Mouse (Mus musculus) retina, postnatal 1 day (tissue): ENCODE results near the gene Pmepa1.

Source experiments
- DNase-seq: peaks from one replicate; pipeline ENCODE4 v3.0.0-alpha.2; 2012

Pmepa1 gene

DNA sequence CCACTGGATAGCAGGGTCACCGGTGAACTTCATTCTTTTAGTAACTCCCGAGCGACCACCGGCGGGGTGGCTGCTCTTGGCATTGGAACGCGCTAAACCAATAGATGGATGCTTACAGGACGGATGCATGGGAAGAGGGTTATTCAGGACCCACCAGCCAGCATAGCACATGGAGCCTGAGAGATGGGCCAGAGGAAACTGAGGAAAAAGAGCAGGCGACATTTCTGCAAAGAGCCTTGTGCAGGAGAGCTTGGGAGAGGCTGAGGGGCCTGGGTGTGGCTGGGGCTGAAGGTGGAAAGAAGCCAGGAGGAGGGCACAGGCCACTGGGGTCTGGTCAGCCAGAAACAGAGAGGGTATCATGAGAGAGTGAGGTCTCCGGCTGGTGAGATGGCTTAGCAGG lies 93.0 kb downstream of the Pmepa1 start:
- no peak for DNase-seq

DNA sequence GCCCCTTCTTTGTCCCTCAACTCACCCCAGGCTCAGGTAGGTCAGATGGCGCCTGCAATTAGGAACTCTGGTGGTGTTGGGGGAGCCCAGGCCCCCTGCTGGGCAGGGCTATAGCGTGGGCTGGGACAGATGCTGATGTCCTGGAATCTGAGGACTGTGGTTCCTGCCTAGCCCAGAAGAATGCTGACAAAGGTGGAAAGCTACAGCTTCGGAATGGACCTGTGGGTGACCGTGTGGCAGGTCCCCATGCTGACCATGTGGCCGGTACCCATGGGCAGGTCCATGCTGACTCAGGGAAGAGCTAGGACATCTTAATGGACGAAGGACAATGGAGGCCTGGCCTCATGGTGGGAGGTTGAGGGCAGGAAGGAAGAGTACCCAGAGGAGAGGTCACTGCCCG lies 93.5 kb downstream of the Pmepa1 start:
- no peak for DNase-seq

DNA sequence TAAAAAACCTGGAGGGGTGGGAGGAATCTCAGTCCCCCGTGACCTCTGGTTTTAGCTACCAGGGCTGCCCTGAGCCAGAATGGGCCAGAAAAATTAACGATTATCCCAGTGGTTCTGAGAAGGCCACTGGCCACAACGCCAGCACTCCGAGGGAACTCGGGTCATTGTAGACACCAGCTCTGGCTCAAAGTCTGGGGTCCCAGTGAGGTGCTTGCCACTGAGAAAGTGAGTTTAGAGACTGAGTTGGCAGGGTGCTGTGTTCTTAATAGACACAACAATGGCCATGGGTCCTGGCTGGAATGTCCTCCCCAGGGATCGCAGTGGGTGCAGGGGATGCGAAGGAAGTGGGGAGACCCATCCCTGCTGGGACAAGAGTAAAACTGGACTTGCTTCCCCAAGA lies 94.4 kb downstream of the Pmepa1 start:
- DNase-seq = no peak

GRCm38 (mm10) chr2:173181486-173181885 lies 94.8 kb downstream of the Pmepa1 start:
- no peak for DNase-seq

GRCm38 (mm10) chr2:173180721-173181388 lies 95.5 kb downstream of the Pmepa1 start:
- no peak for DNase-seq

- no peak for DNase-seq
Observed at GRCm38 (mm10) chr2:173180026-173180425, 96.3 kb downstream of the Pmepa1 start.

DNA sequence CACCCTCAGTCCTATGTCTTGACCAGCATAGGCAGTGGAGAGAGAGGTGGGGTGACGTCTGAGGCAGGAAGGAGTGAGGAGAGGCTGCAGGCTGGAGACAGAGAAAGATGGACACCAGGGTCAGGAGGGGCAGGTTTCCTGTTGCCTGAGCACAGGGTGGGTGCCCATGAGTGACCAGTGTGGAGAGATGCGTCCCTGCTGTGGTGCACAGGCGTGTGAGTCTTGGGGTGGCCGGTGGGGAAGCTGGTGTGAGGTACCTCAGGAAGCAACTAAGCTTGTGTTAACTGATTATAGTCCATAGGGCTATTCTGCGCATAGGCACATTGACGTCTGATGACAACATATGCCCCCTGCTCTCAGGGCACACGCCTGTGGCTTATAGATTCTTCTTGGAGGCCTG lies 97.3 kb downstream of the Pmepa1 start:
- no peak for DNase-seq

DNA sequence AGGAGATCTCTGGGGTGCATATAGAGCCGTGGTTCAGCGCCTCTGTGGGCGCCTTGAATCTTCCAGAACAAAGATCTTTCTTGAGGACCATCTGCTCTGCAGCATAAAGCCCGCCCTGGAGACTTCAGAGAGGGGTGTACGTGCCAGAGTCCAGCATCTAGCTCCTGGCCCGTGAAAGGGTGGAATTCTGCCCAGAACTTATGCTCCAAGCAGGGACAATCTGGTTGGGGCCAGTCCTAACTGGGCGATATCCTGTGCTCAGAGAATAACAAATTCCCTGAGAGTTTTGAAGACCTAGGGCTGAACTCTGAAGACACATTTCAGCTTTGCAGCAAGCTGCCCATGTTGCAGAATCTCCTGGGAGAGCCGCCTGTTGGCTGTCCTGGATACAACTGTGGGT lies 98.4 kb downstream of the Pmepa1 start:
- no peak for DNase-seq

DNA sequence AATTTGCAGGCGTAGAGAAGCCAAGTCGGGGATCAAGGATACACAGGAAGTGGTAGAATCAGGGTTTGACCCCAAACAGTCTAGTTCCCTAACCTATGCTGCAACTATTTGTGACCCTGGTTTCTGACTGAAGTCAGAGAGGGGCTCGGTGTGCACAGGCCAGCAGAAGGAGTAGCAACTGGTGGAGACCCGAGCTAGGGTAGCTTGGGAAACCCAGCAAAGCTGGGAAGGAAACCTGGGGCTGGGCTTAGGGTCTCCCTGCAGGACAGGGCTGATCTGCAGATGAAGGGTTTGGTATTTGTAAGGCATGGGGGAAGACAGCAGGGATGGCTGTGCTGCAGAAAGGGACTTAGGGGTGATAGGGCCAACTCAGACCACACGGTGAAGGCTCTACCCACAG lies 98.9 kb downstream of the Pmepa1 start:
- DNase-seq = no peak

GRCm38 (mm10) chr2:173175703-173176102 lies 100.6 kb downstream of the Pmepa1 start:
- no peak for DNase-seq

DNA sequence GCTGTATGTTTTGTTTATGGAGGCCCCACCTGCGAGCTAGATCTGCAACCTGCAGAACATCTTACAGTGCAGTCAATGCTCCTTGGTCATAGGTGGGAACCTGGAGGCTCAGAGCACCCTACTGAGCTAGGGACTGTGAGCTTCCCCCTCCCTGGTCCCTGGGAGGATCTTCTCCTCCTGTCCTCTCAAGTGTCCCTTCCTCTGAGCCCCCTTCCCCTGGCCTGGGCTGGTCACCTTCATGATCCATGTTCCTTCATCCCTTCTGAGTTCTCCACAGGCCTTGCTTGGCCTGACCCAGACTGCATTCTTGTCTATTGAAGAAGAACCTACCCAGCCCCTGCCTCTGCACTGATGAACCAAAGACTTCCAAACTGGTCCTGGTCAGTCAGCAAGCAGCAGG lies 101.8 kb downstream of the Pmepa1 start:
- no peak for DNase-seq
